Mouse (Mus musculus) olfactory bulb, adult 2 months (tissue): ENCODE measurements around the gene Tbc1d15. TPM values are rescaled to one million over a fixed set of nuclear protein-coding genes. Genes with fewer than 3 reads are reported as not detected.

ENCODE experiments used
- H3K27ac ChIP-seq: fragments of 200-500 bp; 2 replicates; pipeline ENCODE4 v1.5.1; 2012; ENCODE audit warnings: low read depth, low read length; ENCODE audit not compliant: insufficient read depth
- H3K4me1 ChIP-seq: fragments of 200-500 bp; 2 replicates; pipeline ENCODE4 v1.6.1; 2012; ENCODE audit warnings: low read length; ENCODE audit not compliant: control insufficient read depth, insufficient read depth
- H3K4me3 ChIP-seq: fragments of 200-500 bp; 2 replicates; pipeline ENCODE4 v1.5.1; 2012; ENCODE audit warnings: mild to moderate bottlenecking, low read depth, low read length, moderate library complexity; ENCODE audit not compliant: insufficient read depth
- CTCF ChIP-seq: fragments of 200-500 bp; IDR thresholded peaks from 2 replicates; pipeline ENCODE4 v1.5.1; 2012; ENCODE audit warnings: low read depth, mild to moderate bottlenecking, low read length, moderate library complexity; ENCODE audit not compliant: insufficient read depth
- POLR2A ChIP-seq: fragments of 200-500 bp; IDR thresholded peaks from 2 replicates; pipeline ENCODE4 v1.6.1; 2012; ENCODE audit warnings: mild to moderate bottlenecking, low read depth, low read length, moderate library complexity; ENCODE audit not compliant: insufficient read depth
- WGBS: fragments of 180-500 bp; shearing (Covaris S2); methylation state at CpG from one replicate; pipeline ENCODE4 v1.1.7; 2018; 5-methylcytosine and 5-hydroxymethylcytosine counted together
- polyA plus RNA-seq: library from polyadenylated mRNA; stranded (reverse); fragments of >200 nt; gene quantifications from 2 replicates; pipeline ENCODE4 v1.2.4, GENCODE M21; 2012; ENCODE audit warnings: low replicate concordance; ENCODE audit not compliant: missing spikeins, insufficient read depth, insufficient read length

Gene Tbc1d15
- polyA plus RNA-seq, 1 experiment = not detected

- no peak overlapping the region for H3K27ac ChIP-seq
- TF ChIP-seq CTCF (no peak), POLR2A (no peak)
- 37% methylated on average over 12 of the region's 12 CpGs for WGBS
- H3K4me3 ChIP-seq = no peak overlapping the region
- H3K4me1 ChIP-seq = peaks cover 11% of the 10 kb centered on the region
Observed at GRCm38 (mm10) chr10:115175591-115175991, 75.7 kb downstream of the Tbc1d15 start.

- peaks cover 13% of the 10 kb centered on the region for H3K4me1 ChIP-seq
- H3K27ac ChIP-seq = no peak overlapping the region
Observed at GRCm38 (mm10) chr10:115173336-115173735, 77.9 kb downstream of the Tbc1d15 start.

GRCm38 (mm10) chr10:115171351-115171818 lies 79.9 kb downstream of the Tbc1d15 start:
- no peak overlapping the region for H3K27ac ChIP-seq
- 18% methylated on average over 8 of the region's 8 CpGs for WGBS

More at GRCm38 (mm10) chr10:115173336-115173735, 77.9 kb downstream of the Tbc1d15 start:
- TF ChIP-seq POLR2A = no peak
- TF ChIP-seq CTCF = no peak
- no peak overlapping the region for H3K4me3 ChIP-seq
- WGBS = 51% methylated on average over 10 of the region's 10 CpGs

GRCm38 (mm10) chr10:115170496-115171350 lies 80.5 kb downstream of the Tbc1d15 start:
- WGBS = 65% methylated on average over 7 of the region's 7 CpGs

More at GRCm38 (mm10) chr10:115171351-115171818, 79.9 kb downstream of the Tbc1d15 start:
- Histone ChIP-seq H3K4me3 (no peak overlapping the region), H3K4me1 (peaks cover 13% of the 10 kb centered on the region)
- TF ChIP-seq POLR2A (no peak), CTCF (no peak)

GRCm38 (mm10) chr10:115169410-115169809 lies 81.9 kb downstream of the Tbc1d15 start:
- H3K4me1 ChIP-seq = peaks cover 10% of the 10 kb centered on the region; the same call in 1 of the 2 replicates
- H3K27ac ChIP-seq = no peak overlapping the region
- no peak overlapping the region for H3K4me3 ChIP-seq
- WGBS = 43% methylated on average over 9 of the region's 9 CpGs
- TF ChIP-seq POLR2A = no peak
- TF ChIP-seq CTCF = no peak

More at GRCm38 (mm10) chr10:115170496-115171350, 80.5 kb downstream of the Tbc1d15 start:
- no peak overlapping the region for H3K4me3 ChIP-seq
- no peak overlapping the region for H3K27ac ChIP-seq
- H3K4me1 ChIP-seq = peaks cover 13% of the 10 kb centered on the region
- TF ChIP-seq POLR2A = no peak
- no peak for TF ChIP-seq CTCF

- TF ChIP-seq POLR2A = no peak
- no peak for TF ChIP-seq CTCF
Observed at GRCm38 (mm10) chr10:115160289-115160688, 91.0 kb downstream of the Tbc1d15 start.

More at GRCm38 (mm10) chr10:115160289-115160688, 91.0 kb downstream of the Tbc1d15 start:
- no peak overlapping the region for H3K27ac ChIP-seq
- H3K4me3 ChIP-seq = no peak overlapping the region
- no peaks in the 10 kb centered on the region for H3K4me1 ChIP-seq
- WGBS = 77% methylated on average over 5 of the region's 5 CpGs

Other genes starting within 250 kb of the Tbc1d15 start
- gene Tph2, start 66.4 kb downstream of the Tbc1d15 start, polyA plus RNA-seq = not detected in 2 replicates
- 184 and 283 TPM in 2 replicates for gene Rab21, start 64.1 kb upstream of the Tbc1d15 start, polyA plus RNA-seq
- not detected in 2 replicates for gene Tmem19, start 111.0 kb upstream of the Tbc1d15 start, polyA plus RNA-seq
- not detected in 2 replicates for gene Thap2, start 133.0 kb upstream of the Tbc1d15 start, polyA plus RNA-seq
- gene Zfc3h1, start 133.5 kb upstream of the Tbc1d15 start, polyA plus RNA-seq = not detected in 2 replicates